Mouse (Mus musculus) limb, embryonic 13.5 days (tissue): ENCODE data around the gene Macrod2. TPM values are rescaled to one million over a fixed set of nuclear protein-coding genes. Genes with fewer than 3 reads are reported as not detected.
A peak's percentile ranks its signal among the peaks of the same experiment; 100 is the strongest.

ENCODE experiments used
- ATAC-seq: fragments of 200-750 bp; cut with Nextera tagmentation; 2 replicates; pipeline ENCODE4 v1.8.0; 2017; ENCODE audit warnings: low read depth, moderate number of reproducible peaks, moderate TSS enrichment; ENCODE audit not compliant: low FRiP score
- H3K27ac ChIP-seq: fragments of 300-500 bp; sonication (generic); 2 replicates; pipeline ENCODE4 v1.5.1; 2015; ENCODE audit warnings: inconsistent platforms, mild to moderate bottlenecking, moderate library complexity
- H3K27me3 ChIP-seq: fragments of 300-500 bp; sonication (generic); 2 replicates; pipeline ENCODE4 v1.6.1; 2015; ENCODE audit warnings: mild to moderate bottlenecking, inconsistent platforms
- H3K36me3 ChIP-seq: fragments of 300-500 bp; sonication (generic); 2 replicates; pipeline ENCODE4 v1.6.1; 2015; ENCODE audit warnings: inconsistent platforms, mild to moderate bottlenecking, moderate library complexity
- H3K4me1 ChIP-seq: fragments of 300-500 bp; sonication (generic); 2 replicates; pipeline ENCODE4 v1.6.1; 2015; ENCODE audit warnings: inconsistent platforms
- H3K4me2 ChIP-seq: fragments of 300-500 bp; sonication (generic); replicated peaks from 2 replicates; pipeline ENCODE4 v1.6.1; 2015; ENCODE audit warnings: inconsistent platforms, mild to moderate bottlenecking, moderate library complexity
- H3K4me3 ChIP-seq: fragments of 300-500 bp; sonication (generic); 2 replicates; pipeline ENCODE4 v1.5.1; 2015; ENCODE audit warnings: moderate library complexity, mild to moderate bottlenecking, inconsistent platforms
- H3K9ac ChIP-seq: fragments of 300-500 bp; sonication (generic); 2 replicates; pipeline ENCODE4 v1.6.1; 2015; ENCODE audit warnings: mild to moderate bottlenecking, inconsistent platforms
- H3K9me3 ChIP-seq: fragments of 300-500 bp; sonication (generic); 2 replicates; pipeline ENCODE4 v1.6.1; 2016; ENCODE audit warnings: inconsistent platforms
- WGBS: fragments of 180-500 bp; shearing (Covaris S2); methylation state at CpG from one replicate; pipeline ENCODE4 v1.1.7; 2015; 5-methylcytosine and 5-hydroxymethylcytosine counted together
- polyA plus RNA-seq: library from polyadenylated mRNA; unstranded; fragments of >200 nt; fragmentation: Nextera tagmentation; extraction: Ambion mirVana; gene quantifications from 2 replicates; pipeline ENCODE4 v1.2.1, GENCODE M21; 2015

Gene Macrod2
- polyA plus RNA-seq, 1 experiment from 2014 or later, result 36.9 TPM

DNA sequence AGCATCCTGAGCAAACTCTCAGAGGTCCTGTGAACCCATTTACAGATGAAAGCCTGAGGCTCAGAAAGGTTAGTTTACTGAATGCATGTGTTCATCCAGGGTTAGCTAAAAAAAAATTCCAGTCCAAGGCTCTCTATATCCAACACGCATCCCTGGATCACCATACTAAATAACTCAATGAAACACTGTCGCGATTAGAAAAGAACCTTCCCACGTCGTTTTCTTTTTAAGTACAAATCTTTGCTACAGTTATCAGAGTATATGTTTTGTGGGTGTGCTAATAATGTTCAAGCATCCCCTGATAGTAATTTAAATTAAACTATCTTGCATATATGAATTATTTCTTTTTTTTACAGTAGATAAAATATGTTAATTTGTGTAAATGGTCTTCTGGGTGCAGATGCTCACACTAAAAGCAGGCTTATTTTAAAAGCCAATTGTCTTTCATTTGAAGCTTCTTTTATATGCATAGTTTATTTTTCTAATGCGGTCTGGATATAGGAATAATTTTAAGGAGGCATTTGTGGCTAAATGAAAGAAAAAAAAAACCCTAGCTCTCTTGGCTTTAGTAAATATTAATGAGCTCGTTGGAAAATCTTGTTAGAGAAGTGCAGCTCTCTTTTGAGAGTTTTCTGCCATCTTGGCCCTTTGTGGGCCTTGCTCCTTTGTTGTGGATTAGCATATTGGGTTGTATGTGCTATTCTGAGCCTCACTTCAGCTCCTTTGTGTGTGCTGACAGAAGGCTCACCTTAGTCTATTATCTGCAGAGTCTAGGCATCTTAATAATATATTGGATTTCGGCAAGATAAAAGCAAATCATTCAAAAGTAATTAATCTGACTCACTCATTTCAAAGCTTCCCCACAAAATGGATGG, 679.1 kb downstream of the Macrod2 start:
- Histone ChIP-seq H3K9me3 (no peaks in the 10 kb centered on the region), H3K27me3 (no peaks in the 10 kb centered on the region), H3K9ac (no peak overlapping the region), H3K4me3 (no peak overlapping the region), H3K27ac (no peak overlapping the region), H3K36me3 (no peaks in the 10 kb centered on the region), H3K4me2 (no peak overlapping the region), H3K4me1 (no peaks in the 10 kb centered on the region)
- 82% methylated on average over 8 of the region's 8 CpGs for WGBS
- no peak for ATAC-seq

GRCm38 (mm10) chr2:141078221-141078620, 683.1 kb downstream of the Macrod2 start:
- Histone ChIP-seq H3K4me1 (no peaks in the 10 kb centered on the region), H3K9me3 (no peaks in the 10 kb centered on the region), H3K4me2 (no peak overlapping the region), H3K9ac (no peak overlapping the region), H3K27ac (no peak overlapping the region), H3K36me3 (no peaks in the 10 kb centered on the region), H3K4me3 (no peak overlapping the region), H3K27me3 (no peaks in the 10 kb centered on the region)
- no peak for ATAC-seq

GRCm38 (mm10) chr2:141091320-141091719, 696.2 kb downstream of the Macrod2 start:
- no peak overlapping the region for H3K4me3 ChIP-seq
- no peak for ATAC-seq
- no peaks in the 10 kb centered on the region for H3K27me3 ChIP-seq
- WGBS, result 81% methylated on average over 3 of the region's 3 CpGs
- no peaks in the 10 kb centered on the region for H3K4me1 ChIP-seq
- H3K9ac ChIP-seq, result no peak overlapping the region
- no peak overlapping the region for H3K27ac ChIP-seq
- 0 out of 2 replicates have a peak, but pooled peaks cover 3% of the 10 kb centered on the region for H3K9me3 ChIP-seq
- H3K36me3 ChIP-seq, result no peaks in the 10 kb centered on the region
- H3K4me2 ChIP-seq, result no peak overlapping the region

DNA sequence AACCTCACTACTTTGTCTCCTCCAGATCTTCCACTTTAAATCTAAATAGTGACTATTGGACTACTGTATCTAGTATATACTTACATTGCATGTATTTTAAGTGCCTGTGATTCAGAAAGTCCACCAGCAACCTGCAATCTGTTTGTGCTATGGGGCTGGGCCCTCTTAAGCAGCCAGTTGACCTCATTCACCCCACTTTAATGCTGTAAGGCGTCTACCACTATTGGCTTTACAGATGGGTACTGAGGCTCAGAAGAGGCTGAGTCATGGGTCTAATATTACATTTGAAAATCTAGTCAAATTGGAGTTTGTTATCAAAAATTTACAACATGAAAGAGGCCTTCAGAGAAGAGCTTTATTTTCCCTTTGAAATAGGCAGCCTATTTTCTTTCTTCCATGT, 722.5 kb downstream of the Macrod2 start:
- ATAC-seq, result no peak
- Histone ChIP-seq H3K9ac (no peak overlapping the region), H3K4me1 (no peaks in the 10 kb centered on the region), H3K4me2 (no peak overlapping the region), H3K27ac (no peak overlapping the region), H3K4me3 (no peak overlapping the region), H3K27me3 (no peaks in the 10 kb centered on the region), H3K9me3 (no peaks in the 10 kb centered on the region), H3K36me3 (no peaks in the 10 kb centered on the region)
- WGBS, result 58% methylated on average over 1 of the region's 1 CpGs

- Histone ChIP-seq H3K9ac (no peak overlapping the region), H3K4me3 (no peak overlapping the region), H3K4me2 (no peak overlapping the region), H3K27me3 (no peaks in the 10 kb centered on the region), H3K4me1 (no peaks in the 10 kb centered on the region), H3K9me3 (no peaks in the 10 kb centered on the region), H3K36me3 (no peaks in the 10 kb centered on the region), H3K27ac (no peak overlapping the region)
- 91% methylated on average over 1 of the region's 1 CpGs for WGBS
- ATAC-seq, result no peak
Observed at GRCm38 (mm10) chr2:141123875-141124274, 728.8 kb downstream of the Macrod2 start.

DNA sequence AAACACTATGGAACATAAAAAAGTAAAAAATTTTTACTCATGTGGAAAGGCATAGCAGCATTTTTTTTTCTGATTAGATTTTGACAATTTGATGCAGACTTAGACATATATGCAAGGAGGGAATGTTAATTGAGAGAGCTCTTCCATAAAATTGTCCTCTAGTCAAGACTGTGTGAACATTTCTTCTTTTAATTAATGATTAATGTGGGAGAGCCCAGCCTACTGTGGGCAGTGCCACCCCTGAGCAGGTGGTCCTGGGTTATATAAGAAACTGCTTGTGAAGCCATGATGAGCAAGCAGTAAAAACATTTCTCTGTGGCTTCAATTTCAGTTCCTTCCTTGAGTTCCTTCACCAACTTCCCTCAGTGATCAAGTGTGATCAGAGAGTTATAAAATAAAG, 730.5 kb downstream of the Macrod2 start:
- no peaks in the 10 kb centered on the region for H3K9me3 ChIP-seq
- H3K27me3 ChIP-seq, result no peaks in the 10 kb centered on the region

GRCm38 (mm10) chr2:141142266-141142665, 747.2 kb downstream of the Macrod2 start:
- Histone ChIP-seq H3K27ac (no peak overlapping the region), H3K4me3 (no peak overlapping the region), H3K36me3 (no peaks in the 10 kb centered on the region), H3K27me3 (no peaks in the 10 kb centered on the region), H3K9ac (no peak overlapping the region), H3K4me1 (no peaks in the 10 kb centered on the region), H3K4me2 (no peak overlapping the region), H3K9me3 (no peaks in the 10 kb centered on the region)
- WGBS, result 40% methylated on average over 2 of the region's 2 CpGs
- no peak for ATAC-seq

More for the DNA sequence above, 730.5 kb downstream of the Macrod2 start:
- H3K36me3 ChIP-seq, result no peaks in the 10 kb centered on the region
- H3K27ac ChIP-seq, result no peak overlapping the region
- no peak overlapping the region for H3K9ac ChIP-seq
- no peak overlapping the region for H3K4me2 ChIP-seq
- no peak for ATAC-seq
- no peaks in the 10 kb centered on the region for H3K4me1 ChIP-seq
- no peak overlapping the region for H3K4me3 ChIP-seq

DNA sequence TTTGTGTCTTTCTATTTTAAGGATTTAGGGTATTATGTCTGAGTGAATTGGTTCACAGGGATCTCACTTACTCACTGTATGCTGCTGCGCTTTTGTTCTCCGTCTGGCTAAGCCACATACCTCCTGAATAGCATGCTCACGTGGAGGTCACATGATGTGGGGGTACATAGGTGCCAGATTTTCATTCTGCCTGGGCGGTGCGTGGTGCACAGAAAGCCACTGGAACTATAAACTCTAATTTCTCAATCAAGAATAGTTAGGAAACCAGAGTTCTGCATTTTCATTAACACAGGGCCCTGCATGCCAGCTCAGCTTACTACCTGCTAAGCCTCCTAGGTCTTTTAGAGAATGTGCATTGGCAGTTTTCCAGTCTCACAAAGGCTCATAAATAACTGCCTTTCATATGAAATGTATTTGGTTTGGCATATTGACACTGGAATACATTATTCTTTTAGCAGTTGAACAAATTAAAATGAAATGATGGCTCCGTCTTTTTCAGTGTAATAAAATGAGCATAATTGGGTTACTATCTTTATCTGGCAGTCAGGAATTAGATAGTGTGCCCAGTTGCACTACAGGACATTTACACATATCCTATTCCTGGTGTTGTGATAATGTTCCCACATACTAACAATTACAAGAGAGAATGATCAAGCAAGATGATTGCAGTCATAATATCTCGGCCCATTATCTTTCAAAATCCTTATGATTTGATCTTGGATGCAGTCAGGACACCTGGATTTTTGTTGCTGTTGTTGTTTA, 757.1 kb downstream of the Macrod2 start:
- Histone ChIP-seq H3K27me3 (no peaks in the 10 kb centered on the region), H3K4me2 (no peak overlapping the region; the same call in 1 of the 2 replicates), H3K9ac (no peak overlapping the region), H3K9me3 (no peaks in the 10 kb centered on the region), H3K27ac (no peak overlapping the region), H3K4me1 (peaks cover 23% of the 10 kb centered on the region), H3K4me3 (no peak overlapping the region), H3K36me3 (no peaks in the 10 kb centered on the region)
- ATAC-seq, result peak; percentile 97
- 33% methylated on average over 7 of the region's 7 CpGs for WGBS

- Histone ChIP-seq H3K4me3 (no peak overlapping the region), H3K9ac (no peak overlapping the region), H3K4me1 (peaks cover 25% of the 10 kb centered on the region), H3K36me3 (no peaks in the 10 kb centered on the region), H3K4me2 (no peak overlapping the region), H3K27me3 (no peaks in the 10 kb centered on the region), H3K9me3 (no peaks in the 10 kb centered on the region), H3K27ac (no peak overlapping the region)
- 72% methylated on average over 4 of the region's 4 CpGs for WGBS
- ATAC-seq, result no peak
Observed at GRCm38 (mm10) chr2:141155972-141156371, 760.9 kb downstream of the Macrod2 start.

DNA sequence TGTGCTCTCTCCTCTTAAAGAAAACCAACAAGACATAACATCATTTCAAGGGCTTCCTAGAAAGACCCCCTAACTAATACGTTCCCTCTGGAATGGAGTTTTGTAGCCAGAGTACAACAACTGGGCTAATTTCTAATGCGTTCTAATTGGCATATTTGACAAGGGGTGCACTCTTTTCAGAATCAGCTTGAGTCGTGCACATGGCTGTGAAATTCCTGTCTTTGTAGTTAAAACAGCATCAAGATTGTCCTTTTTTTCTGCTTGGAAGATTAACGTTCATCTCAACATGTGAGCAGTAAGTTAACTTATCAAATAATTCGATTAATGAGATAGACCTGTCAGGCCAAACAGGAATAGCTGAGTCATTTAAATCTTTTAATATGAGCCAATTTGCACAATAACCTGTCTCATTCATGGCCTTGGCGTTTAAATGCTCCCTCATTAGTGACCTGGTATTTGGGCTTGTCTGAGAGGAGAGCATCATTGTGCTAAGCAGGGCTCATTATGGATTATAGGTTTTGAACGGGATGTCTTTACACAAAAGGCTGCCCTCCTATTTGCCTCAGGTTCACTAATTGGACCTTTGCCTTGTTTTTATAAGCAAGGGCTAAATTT, 762.0 kb downstream of the Macrod2 start:
- Histone ChIP-seq H3K9ac (no peak overlapping the region), H3K4me2 (no peak overlapping the region), H3K36me3 (no peaks in the 10 kb centered on the region), H3K9me3 (no peaks in the 10 kb centered on the region), H3K4me1 (peaks cover 15% of the 10 kb centered on the region), H3K27ac (no peak overlapping the region), H3K27me3 (no peaks in the 10 kb centered on the region), H3K4me3 (no peak overlapping the region)
- WGBS, result 39% methylated on average over 7 of the region's 7 CpGs
- no peak for ATAC-seq

DNA sequence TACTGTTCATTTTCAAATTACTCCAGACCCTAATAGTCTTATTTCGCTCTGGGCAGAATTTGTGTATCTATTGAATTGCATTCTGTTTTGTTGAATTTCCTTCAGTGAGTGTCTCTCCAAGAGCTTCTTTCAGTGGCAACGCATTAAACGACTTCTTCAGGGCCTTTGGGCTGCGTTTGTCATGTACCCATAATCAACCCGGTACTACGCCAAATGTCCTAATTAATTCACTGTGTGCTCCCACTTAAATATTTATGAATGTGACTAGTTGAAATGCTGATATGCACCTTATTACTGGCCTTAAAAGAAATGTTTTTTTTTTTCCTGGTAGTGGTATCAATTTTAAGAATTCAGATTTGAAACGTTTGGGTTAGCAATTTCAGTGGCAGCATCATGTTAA, 763.1 kb downstream of the Macrod2 start:
- H3K4me1 ChIP-seq, result peaks cover 11% of the 10 kb centered on the region
- no peak for ATAC-seq
- WGBS, result 45% methylated on average over 7 of the region's 7 CpGs

DNA sequence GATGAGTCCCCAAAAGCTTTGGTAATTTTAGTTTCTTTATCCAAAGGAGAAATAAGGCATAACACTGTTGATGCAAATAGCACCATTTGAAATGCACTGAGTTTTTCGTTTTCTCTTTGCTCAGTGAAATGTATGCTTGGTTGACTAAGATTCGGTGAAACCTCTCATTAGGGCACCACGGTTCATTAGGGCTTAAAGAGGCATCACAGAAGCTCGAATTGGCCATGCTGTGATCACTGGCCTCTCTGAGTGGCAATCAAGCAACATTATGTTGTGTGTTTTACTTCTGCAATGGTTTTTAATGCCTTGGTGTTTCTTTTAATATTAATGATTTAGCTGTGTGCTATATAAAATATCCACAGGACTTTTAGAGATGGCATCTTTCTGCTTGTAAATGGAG, 768.8 kb downstream of the Macrod2 start:
- WGBS, result 61% methylated on average over 4 of the region's 4 CpGs

More for the DNA sequence above, 763.1 kb downstream of the Macrod2 start:
- H3K27me3 ChIP-seq, result no peaks in the 10 kb centered on the region
- no peaks in the 10 kb centered on the region for H3K9me3 ChIP-seq
- H3K36me3 ChIP-seq, result no peaks in the 10 kb centered on the region
- H3K4me2 ChIP-seq, result no peak overlapping the region
- H3K4me3 ChIP-seq, result no peak overlapping the region
- H3K27ac ChIP-seq, result no peak overlapping the region
- H3K9ac ChIP-seq, result no peak overlapping the region

More for the DNA sequence above, 768.8 kb downstream of the Macrod2 start:
- Histone ChIP-seq H3K9me3 (no peaks in the 10 kb centered on the region), H3K4me2 (no peak overlapping the region), H3K27ac (no peak overlapping the region), H3K4me3 (no peak overlapping the region), H3K36me3 (no peaks in the 10 kb centered on the region), H3K9ac (no peak overlapping the region), H3K27me3 (no peaks in the 10 kb centered on the region), H3K4me1 (no peaks in the 10 kb centered on the region)
- no peak for ATAC-seq
